Mouse (Mus musculus): ENCODE measurements around the gene Gm6899. TPM values are rescaled to one million over a fixed set of nuclear protein-coding genes. Genes with fewer than 3 reads are reported as not detected.

Gene Gm6899
- polyA plus RNA-seq, 1 experiment from 2014 or later = not detected

DNA sequence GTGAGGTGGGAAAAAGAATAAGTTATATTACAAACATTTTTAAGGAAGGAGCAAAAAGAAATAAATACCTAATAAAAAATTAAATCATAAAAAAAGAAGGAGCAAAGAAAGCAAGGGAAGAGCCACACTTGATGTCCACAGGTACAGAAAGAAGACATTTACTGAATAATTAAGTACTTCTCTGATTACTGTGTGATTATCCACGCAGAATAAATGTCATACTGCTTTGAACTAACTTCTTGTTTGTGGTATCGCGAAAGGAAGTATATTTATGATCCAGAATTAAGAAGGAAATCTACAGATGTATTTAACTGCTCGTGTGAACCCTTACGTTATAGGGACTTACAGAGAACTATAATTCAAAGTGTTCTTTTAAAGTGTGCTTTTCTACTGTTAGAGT lies 29.7 kb downstream of the Gm6899 start:
- Histone ChIP-seq H3K4me2 (ENCODE audit: low read length) (no peak overlapping the region), H3K9ac (replicated peaks; ENCODE audit: low read length) (no peak overlapping the region), H3K9me3 (ENCODE audit: control insufficient read depth, low read length) (no peaks in the 10 kb centered on the region), H3K4me3 (replicated peaks; ENCODE audit: low read depth, low read length) (no peak overlapping the region), H3K27ac (replicated peaks; ENCODE audit: low read depth, low read length) (no peak overlapping the region), H3K27me3 (ENCODE audit: control insufficient read depth, insufficient read depth, low read length) (no peaks in the 10 kb centered on the region), H3K36me3 (ENCODE audit: control insufficient read depth, insufficient read depth, low read length) (no peaks in the 10 kb centered on the region), H3K4me1 (ENCODE audit: control insufficient read depth, insufficient read depth, low read length) (no peaks in the 10 kb centered on the region)
- WGBS = 89% methylated on average over 5 of the region's 5 CpGs
- no peak for ATAC-seq (ENCODE audit: low FRiP score, low TSS enrichment)
- DNase-seq = no peak

DNA sequence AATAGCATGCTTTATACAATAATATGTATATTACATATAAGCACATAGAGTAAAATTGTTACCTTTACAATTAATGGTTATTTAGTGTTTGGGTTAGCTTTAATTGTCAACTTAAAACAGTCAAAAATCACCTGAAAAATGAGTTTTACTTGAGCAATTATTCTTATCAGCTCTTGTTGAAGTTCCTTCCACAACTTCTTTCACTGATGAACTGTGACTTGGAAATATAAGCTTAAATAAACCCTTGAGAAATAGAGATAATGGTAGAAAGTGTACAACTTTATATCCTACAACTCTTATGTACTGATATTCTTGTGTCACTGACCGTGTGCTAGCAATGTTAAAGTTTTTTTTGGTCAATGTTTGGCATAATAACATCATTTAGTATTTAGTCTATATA lies 43.2 kb downstream of the Gm6899 start:
- Histone ChIP-seq H3K27me3 (ENCODE audit: control insufficient read depth, insufficient read depth, low read length) (no peaks in the 10 kb centered on the region), H3K9ac (replicated peaks; ENCODE audit: low read length) (no peak overlapping the region), H3K4me3 (replicated peaks; ENCODE audit: low read depth, low read length) (no peak overlapping the region), H3K27ac (replicated peaks; ENCODE audit: low read depth, low read length) (no peak overlapping the region), H3K9me3 (ENCODE audit: control insufficient read depth, low read length) (no peaks in the 10 kb centered on the region), H3K4me1 (ENCODE audit: control insufficient read depth, insufficient read depth, low read length) (no peaks in the 10 kb centered on the region), H3K4me2 (ENCODE audit: low read length) (no peak overlapping the region), H3K36me3 (ENCODE audit: control insufficient read depth, insufficient read depth, low read length) (no peaks in the 10 kb centered on the region)
- DNase-seq (no peak), ATAC-seq (ENCODE audit: low FRiP score, low TSS enrichment) (no peak)
- 89% methylated on average over 1 of the region's 1 CpGs for WGBS

DNA sequence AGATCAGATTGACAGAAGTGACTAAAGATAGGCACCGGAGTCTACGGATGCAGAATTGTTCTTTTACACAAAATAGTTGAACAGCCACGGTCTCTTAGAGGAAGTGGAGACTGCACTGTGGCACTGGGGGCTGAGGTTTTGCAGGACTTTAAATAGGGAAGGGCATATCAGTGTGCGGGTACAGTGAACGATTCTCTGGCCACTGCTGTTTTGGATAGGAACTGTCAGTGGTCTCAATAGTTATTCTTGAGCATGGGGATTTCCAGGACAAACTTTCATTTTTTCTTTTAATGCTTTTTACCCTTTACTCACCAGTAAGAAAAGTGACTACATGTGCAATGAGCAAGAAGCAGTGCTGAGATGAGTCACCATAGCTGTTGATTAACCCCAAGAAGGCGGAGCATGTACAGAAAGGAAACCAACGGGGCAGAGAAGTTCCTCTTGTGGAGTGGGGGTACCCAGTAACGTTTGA lies 47.3 kb downstream of the Gm6899 start:
- Histone ChIP-seq H3K27ac (replicated peaks; ENCODE audit: low read depth, low read length) (no peak overlapping the region), H3K4me2 (ENCODE audit: low read length) (no peak overlapping the region), H3K9ac (replicated peaks; ENCODE audit: low read length) (no peak overlapping the region), H3K27me3 (ENCODE audit: control insufficient read depth, insufficient read depth, low read length) (no peaks in the 10 kb centered on the region), H3K4me1 (ENCODE audit: control insufficient read depth, insufficient read depth, low read length) (no peaks in the 10 kb centered on the region), H3K36me3 (ENCODE audit: control insufficient read depth, insufficient read depth, low read length) (no peaks in the 10 kb centered on the region), H3K4me3 (replicated peaks; ENCODE audit: low read depth, low read length) (no peak overlapping the region), H3K9me3 (ENCODE audit: control insufficient read depth, low read length) (peaks cover 8% of the 10 kb centered on the region)
- 79% methylated on average over 8 of the region's 8 CpGs for WGBS
- DNase-seq = no peak
- no peak for ATAC-seq (ENCODE audit: low FRiP score, low TSS enrichment)

DNA sequence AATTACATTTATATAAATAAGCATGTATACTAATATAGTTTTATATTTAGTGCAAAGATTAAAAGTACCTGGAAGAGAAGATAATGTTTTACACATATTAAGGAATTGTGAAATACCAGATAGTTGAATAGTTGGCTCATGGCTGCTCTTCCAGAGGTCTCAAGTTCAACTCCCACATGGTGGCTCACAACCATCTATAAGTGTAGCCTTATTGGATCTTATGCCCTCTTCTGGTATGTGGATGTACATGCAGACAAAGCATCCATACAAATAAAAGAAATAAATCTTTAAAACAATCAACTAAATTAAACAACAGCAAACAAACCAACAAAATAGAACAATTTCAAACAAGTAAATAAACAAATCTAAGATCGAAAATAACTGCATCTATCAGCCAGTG lies 49.1 kb downstream of the Gm6899 start:
- peaks cover 8% of the 10 kb centered on the region for H3K9me3 ChIP-seq (ENCODE audit: control insufficient read depth, low read length)
- no peak for ATAC-seq (ENCODE audit: low FRiP score, low TSS enrichment)

More for the DNA sequence above, 49.1 kb downstream of the Gm6899 start:
- H3K27me3 ChIP-seq (ENCODE audit: control insufficient read depth, insufficient read depth, low read length) = no peaks in the 10 kb centered on the region
- no peak overlapping the region for H3K9ac ChIP-seq (replicated peaks; ENCODE audit: low read length)
- H3K27ac ChIP-seq (replicated peaks; ENCODE audit: low read depth, low read length) = no peak overlapping the region
- no peaks in the 10 kb centered on the region for H3K36me3 ChIP-seq (ENCODE audit: control insufficient read depth, insufficient read depth, low read length)
- H3K4me1 ChIP-seq (ENCODE audit: control insufficient read depth, insufficient read depth, low read length) = no peaks in the 10 kb centered on the region
- DNase-seq = no peak
- 84% methylated on average over 1 of the region's 1 CpGs for WGBS
- H3K4me2 ChIP-seq (ENCODE audit: low read length) = no peak overlapping the region
- no peak overlapping the region for H3K4me3 ChIP-seq (replicated peaks; ENCODE audit: low read depth, low read length)

Other genes starting within 250 kb of the Gm6899 start
- gene Fancl, start 207.1 kb upstream of the Gm6899 start, polyA plus RNA-seq (2014; fragmentation: Nextera tagmentation; extraction: Ambion mirVana) = 14.0 and 15.3 TPM in 2 replicates
- gene Vrk2, start 758 bp downstream of the Gm6899 start, polyA plus RNA-seq (2014; fragmentation: Nextera tagmentation; extraction: Ambion mirVana) = 1.6 and 5.2 TPM in 2 replicates

Measured in midbrain, embryonic 14.5 days (tissue).